Mouse (Mus musculus) neural tube, embryonic 13.5 days (tissue): ENCODE data around the gene Tmem120b. TPM values are rescaled to one million over a fixed set of nuclear protein-coding genes. Genes with fewer than 3 reads are reported as not detected.

Experiments used
- ATAC-seq: fragments of 200-750 bp; cut with Nextera tagmentation; 2 replicates; pipeline ENCODE4 v1.8.0; 2017; ENCODE audit warnings: low read depth, mild to moderate bottlenecking, moderate TSS enrichment, moderate library complexity
- H3K27ac ChIP-seq: fragments of 300-500 bp; sonication (generic); replicated peaks from 2 replicates; pipeline ENCODE4 v1.5.1; 2015; ENCODE audit warnings: moderate library complexity, mild to moderate bottlenecking, inconsistent platforms
- H3K27me3 ChIP-seq: fragments of 300-500 bp; sonication (generic); 2 replicates; pipeline ENCODE4 v1.6.1; 2015; ENCODE audit warnings: mild to moderate bottlenecking, inconsistent platforms
- H3K36me3 ChIP-seq: fragments of 300-500 bp; sonication (generic); 2 replicates; pipeline ENCODE4 v1.6.1; 2015; ENCODE audit warnings: mild to moderate bottlenecking, inconsistent platforms
- H3K4me1 ChIP-seq: fragments of 300-500 bp; sonication (generic); replicated peaks from 2 replicates; pipeline ENCODE4 v1.6.1; 2015; ENCODE audit warnings: inconsistent platforms
- H3K4me2 ChIP-seq: fragments of 300-500 bp; sonication (generic); 2 replicates; pipeline ENCODE4 v1.6.1; 2015; ENCODE audit warnings: inconsistent platforms, mild to moderate bottlenecking, moderate library complexity
- H3K4me3 ChIP-seq: fragments of 300-500 bp; sonication (generic); 2 replicates; pipeline ENCODE4 v1.5.1; 2015; ENCODE audit warnings: mild to moderate bottlenecking, inconsistent platforms
- H3K9ac ChIP-seq: fragments of 300-500 bp; sonication (generic); 2 replicates; pipeline ENCODE4 v1.6.1; 2015; ENCODE audit warnings: moderate library complexity, mild to moderate bottlenecking, inconsistent platforms
- H3K9me3 ChIP-seq: fragments of 300-500 bp; sonication (generic); 2 replicates; pipeline ENCODE4 v1.6.1; 2016; ENCODE audit warnings: inconsistent platforms
- WGBS: fragments of 180-500 bp; shearing (Covaris S2); methylation state at CpG from one replicate; pipeline ENCODE4 v1.1.7; 2015; 5-methylcytosine and 5-hydroxymethylcytosine counted together
- polyA plus RNA-seq: library from polyadenylated mRNA; unstranded; fragments of >200 nt; fragmentation: Nextera tagmentation; extraction: Ambion mirVana; gene quantifications from 2 replicates; pipeline ENCODE4 v1.2.1, GENCODE M21; 2015

Tmem120b gene
- polyA plus RNA-seq, 1 experiment from 2014 or later: 20.5 TPM

DNA sequence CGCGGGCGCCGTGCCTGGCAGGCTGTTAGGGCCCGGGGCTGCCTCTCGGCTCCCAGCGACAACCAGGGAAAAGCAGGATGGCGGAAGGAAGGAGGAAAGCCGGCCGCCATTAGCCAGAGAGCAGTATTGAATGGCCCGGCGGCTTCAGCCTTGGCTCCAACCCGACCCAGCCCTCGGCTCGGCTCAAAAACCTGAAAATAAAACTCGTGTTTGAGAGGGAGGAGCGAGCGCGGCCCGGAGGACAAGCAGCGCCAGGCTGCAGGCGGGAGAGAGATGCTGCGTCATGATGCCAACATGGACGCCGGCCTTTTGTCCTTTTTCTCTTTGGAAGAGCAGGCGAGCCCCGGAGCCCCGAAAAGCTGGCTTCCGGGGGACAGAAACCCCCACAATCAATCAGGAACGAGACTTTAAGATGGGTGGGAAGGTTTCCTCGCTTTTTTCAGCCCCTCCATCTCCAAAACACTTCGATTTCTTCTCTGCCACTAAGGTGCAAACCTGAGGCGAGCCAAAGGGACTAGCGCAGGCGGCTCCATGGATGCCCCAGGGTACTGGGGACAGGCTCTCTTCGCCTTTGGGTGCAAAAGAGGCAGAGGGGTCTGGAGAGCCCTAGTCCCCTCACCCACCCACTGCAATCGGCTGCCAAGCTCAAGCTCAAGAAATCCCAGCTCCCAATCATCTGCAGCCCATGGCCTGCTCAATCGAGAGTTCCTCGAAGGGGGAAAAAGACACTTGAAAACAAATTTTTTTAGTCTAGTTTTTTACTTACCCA is 70.9 kb downstream of the Tmem120b start:
- peak overlapping the region; percentile 100 for H3K27ac ChIP-seq
- H3K27me3 ChIP-seq: no peaks in the 10 kb centered on the region
- peak overlapping the region; percentile 100 for H3K9ac ChIP-seq
- peaks cover 26% of the 10 kb centered on the region for H3K36me3 ChIP-seq
- H3K4me3 ChIP-seq: peak overlapping the region; percentile 95
- H3K4me2 ChIP-seq: peak overlapping the region; percentile 100
- no peaks in the 10 kb centered on the region for H3K9me3 ChIP-seq
- peaks cover 53% of the 10 kb centered on the region for H3K4me1 ChIP-seq
- under 1% methylated on average over 39 of the region's 39 CpGs for WGBS
- peak; percentile 3; the same call in 1 of the 2 replicates for ATAC-seq

GRCm38 (mm10) chr5:123139722-123140627 is 71.8 kb downstream of the Tmem120b start:
- H3K27ac ChIP-seq: peak overlapping the region; percentile 100
- peaks cover 53% of the 10 kb centered on the region for H3K4me1 ChIP-seq
- H3K4me2 ChIP-seq: peak overlapping the region; percentile 100
- H3K36me3 ChIP-seq: peaks cover 17% of the 10 kb centered on the region
- no peaks in the 10 kb centered on the region for H3K9me3 ChIP-seq
- peak overlapping the region; percentile 100 for H3K9ac ChIP-seq
- ATAC-seq: no peak
- under 1% methylated on average over 28 of the region's 28 CpGs for WGBS
- H3K27me3 ChIP-seq: no peaks in the 10 kb centered on the region
- peak overlapping the region; percentile 95 for H3K4me3 ChIP-seq

DNA sequence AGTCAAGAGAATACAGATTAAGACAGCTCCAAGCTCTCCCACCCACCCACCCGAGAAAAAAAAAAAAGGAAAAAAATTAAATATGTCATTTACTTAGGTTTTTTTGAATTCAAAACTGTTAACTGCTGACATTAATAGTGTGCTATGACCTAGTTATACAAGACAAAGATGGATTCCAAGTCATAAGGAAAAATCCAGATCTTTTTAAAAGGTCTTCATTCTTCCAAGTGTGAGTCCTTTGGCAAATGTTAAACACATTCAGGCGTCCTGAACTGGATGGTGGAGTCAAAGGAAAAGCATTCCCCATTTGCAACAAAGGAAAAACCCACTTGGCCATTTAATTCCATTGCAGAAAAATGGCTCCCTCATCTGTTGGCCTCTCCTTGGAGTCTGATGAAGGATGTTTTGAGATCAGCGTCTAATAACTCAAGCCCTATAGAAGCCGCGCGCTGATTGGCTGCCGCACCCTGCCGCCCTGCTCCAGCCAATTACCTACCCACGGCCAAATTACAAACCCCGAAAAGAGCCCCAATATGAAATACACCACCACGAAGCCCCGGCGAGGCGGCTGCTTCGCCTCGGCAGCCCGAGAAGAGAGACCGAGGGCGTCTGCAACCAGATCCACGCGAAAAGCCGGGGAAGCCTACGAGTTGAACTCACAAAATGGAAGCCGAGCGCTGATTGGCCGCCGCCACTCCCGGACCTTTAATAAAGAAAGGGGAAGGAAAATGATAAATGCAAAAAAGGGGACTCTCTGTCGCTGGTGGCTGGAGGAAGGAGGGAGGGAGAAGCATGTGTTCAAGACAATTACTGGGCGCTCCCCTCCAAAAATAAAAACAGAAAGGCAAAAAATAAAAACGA is 72.7 kb downstream of the Tmem120b start:
- H3K9me3 ChIP-seq: no peaks in the 10 kb centered on the region
- H3K4me1 ChIP-seq: peaks cover 53% of the 10 kb centered on the region
- under 1% methylated on average over 31 of the region's 31 CpGs for WGBS
- H3K27ac ChIP-seq: peak overlapping the region; percentile 100
- peak overlapping the region; percentile 100 for H3K4me2 ChIP-seq
- H3K27me3 ChIP-seq: no peaks in the 10 kb centered on the region
- peak; percentile 59 for ATAC-seq
- peak overlapping the region; percentile 95 for H3K4me3 ChIP-seq
- peak overlapping the region; percentile 100 for H3K9ac ChIP-seq
- H3K36me3 ChIP-seq: peaks cover 15% of the 10 kb centered on the region

GRCm38 (mm10) chr5:123141555-123142160 is 73.4 kb downstream of the Tmem120b start:
- peak; percentile 22 for ATAC-seq
- peak overlapping the region; percentile 100 for H3K27ac ChIP-seq
- peak overlapping the region; percentile 100 for H3K4me2 ChIP-seq
- H3K9ac ChIP-seq: peak overlapping the region; percentile 100
- WGBS: under 1% methylated on average over 30 of the region's 38 CpGs
- H3K4me3 ChIP-seq: peak overlapping the region; percentile 95
- peaks cover 21% of the 10 kb centered on the region for H3K36me3 ChIP-seq
- peaks cover 53% of the 10 kb centered on the region for H3K4me1 ChIP-seq
- H3K27me3 ChIP-seq: no peaks in the 10 kb centered on the region
- no peaks in the 10 kb centered on the region for H3K9me3 ChIP-seq

DNA sequence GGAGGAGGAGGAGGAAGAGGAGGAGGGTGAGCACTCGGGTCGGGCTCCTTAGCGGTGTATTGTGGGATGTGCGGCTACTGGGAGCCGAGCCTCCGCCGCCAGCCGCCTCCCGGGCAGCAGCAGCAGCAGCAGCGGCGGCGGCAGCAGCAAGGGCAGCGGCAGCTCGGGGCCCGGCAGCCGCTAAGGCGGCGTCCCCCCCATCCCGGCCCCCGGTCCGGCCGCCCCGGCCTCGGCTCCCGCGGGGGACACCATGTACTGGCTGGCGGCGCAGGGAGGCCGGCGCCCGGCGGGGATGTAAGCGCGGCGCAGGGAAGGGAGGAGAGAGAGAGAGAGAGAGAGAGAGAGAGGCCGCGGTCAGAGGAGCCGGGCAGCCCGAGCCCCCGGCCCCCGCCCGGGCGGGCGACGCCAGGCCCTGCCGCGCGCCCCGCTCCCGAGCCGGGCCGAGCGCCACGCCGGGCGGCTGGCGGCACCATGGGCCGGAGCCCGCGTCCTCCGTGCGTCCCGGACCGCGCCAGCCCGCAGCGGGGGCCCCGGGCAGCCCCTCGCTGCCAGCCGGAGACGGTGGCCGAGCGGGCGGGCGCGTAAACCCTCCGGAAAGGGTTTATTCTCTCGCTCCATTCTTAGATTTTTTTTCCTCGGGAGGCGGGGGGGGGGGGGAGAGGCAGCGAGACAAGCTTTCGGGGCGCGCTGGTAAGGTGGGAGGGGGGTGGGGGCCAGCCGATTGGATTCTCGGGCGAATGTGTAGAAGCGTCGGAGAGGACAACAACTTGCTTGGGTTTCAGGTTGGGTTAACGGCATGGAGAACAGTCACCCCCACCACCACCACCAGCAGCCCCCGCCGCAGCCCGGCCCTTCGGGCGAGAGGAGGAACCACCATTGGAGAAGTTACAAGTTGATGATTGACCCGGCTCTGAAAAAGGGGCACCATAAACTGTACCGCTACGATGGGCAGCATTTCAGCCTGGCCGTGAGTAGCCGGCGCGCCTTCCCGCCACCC is 74.2 kb downstream of the Tmem120b start, which contains the start of gene Setd1b:
Gene Setd1b, plus strand, starts transcription at position 33 of the 997 bp plus-strand sequence.
- peak within 1 kb of the TSS; percentile 95 for H3K4me3 ChIP-seq
- no peaks in the 10 kb centered on the region for H3K9me3 ChIP-seq
- H3K27ac ChIP-seq: peak within 1 kb of the TSS; percentile 100
- H3K4me1 ChIP-seq: peaks cover 53% of the 10 kb centered on the region
- peak within 1 kb of the TSS; percentile 100 for H3K4me2 ChIP-seq
- WGBS: under 1% methylated on average over 48 of the region's 103 CpGs
- H3K9ac ChIP-seq: peak within 1 kb of the TSS; percentile 100
- H3K27me3 ChIP-seq: no peaks in the 10 kb centered on the region
- ATAC-seq: peak; percentile 34; the same call in 1 of the 2 replicates
- peaks cover 21% of the 10 kb centered on the region for H3K36me3 ChIP-seq

- Histone ChIP-seq H3K9ac (peak overlapping the region; percentile 100), H3K9me3 (no peaks in the 10 kb centered on the region), H3K4me1 (peaks cover 55% of the 10 kb centered on the region), H3K4me3 (peak overlapping the region; percentile 95), H3K27me3 (no peaks in the 10 kb centered on the region), H3K4me2 (peak overlapping the region; percentile 100), H3K27ac (peak overlapping the region; percentile 100), H3K36me3 (peaks cover 30% of the 10 kb centered on the region)
- WGBS: 1% methylated on average over 21 of the region's 24 CpGs
- no peak for ATAC-seq
Observed at GRCm38 (mm10) chr5:123143251-123143970, 75.2 kb downstream of the Tmem120b start.

GRCm38 (mm10) chr5:123143971-123144745 is 75.9 kb downstream of the Tmem120b start:
- H3K4me3 ChIP-seq: peak overlapping the region; percentile 95
- peak overlapping the region; percentile 100 for H3K9ac ChIP-seq
- H3K4me1 ChIP-seq: peaks cover 62% of the 10 kb centered on the region
- peak overlapping the region; percentile 100 for H3K4me2 ChIP-seq
- no peaks in the 10 kb centered on the region for H3K27me3 ChIP-seq
- peak overlapping the region; percentile 100 for H3K27ac ChIP-seq
- no peak for ATAC-seq
- no peaks in the 10 kb centered on the region for H3K9me3 ChIP-seq
- 4% methylated on average over 17 of the region's 17 CpGs for WGBS
- peaks cover 36% of the 10 kb centered on the region for H3K36me3 ChIP-seq

DNA sequence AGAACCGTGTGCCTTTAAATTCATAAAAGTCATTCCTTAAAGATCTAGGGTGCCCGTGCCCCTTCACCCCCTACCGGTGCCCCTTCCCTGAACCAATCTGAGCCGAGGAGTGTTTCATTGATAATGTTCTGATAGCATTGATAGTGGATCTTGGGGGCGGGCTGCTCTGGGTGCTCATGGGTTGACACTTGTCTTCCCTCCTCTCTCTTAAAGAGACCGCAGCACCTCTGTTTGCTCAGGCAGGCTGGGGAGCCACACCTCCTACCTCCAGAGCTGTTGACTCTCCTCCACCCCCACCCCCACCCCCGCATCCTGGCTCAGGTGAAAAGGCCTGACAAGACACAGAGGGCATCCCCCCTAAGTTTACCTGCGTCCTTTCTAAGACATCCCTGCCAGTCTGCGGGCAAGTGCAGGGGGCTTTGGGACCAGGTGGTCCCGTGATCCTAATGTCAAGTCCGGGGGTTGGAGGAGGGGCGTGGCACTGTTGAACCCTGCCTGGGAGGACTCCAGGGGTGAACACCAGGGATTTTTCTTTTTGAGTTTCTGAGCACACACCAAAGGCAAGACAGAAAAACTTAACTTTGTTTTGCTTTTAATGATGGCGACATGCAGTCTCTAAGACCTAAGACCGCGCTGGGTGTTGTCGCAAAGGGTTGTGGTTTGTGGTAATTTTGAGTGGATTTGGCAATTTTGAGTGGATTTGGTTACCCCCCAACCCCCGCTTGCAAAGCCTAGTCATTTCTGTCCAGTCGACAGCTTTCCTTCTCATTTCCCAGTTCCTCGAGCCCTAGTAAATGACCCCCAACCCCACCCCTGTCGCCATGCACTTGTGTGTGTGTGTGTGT is 76.8 kb downstream of the Tmem120b start:
- 36% methylated on average over 20 of the region's 20 CpGs for WGBS
- Histone ChIP-seq H3K4me3 (peak overlapping the region; percentile 95), H3K27ac (peak overlapping the region; percentile 46; the same call in 1 of the 2 replicates), H3K27me3 (no peaks in the 10 kb centered on the region), H3K4me2 (peak overlapping the region; percentile 100), H3K9ac (peak overlapping the region; percentile 100), H3K4me1 (peaks cover 70% of the 10 kb centered on the region), H3K9me3 (no peaks in the 10 kb centered on the region), H3K36me3 (peaks cover 36% of the 10 kb centered on the region)
- ATAC-seq: no peak
